Mouse (Mus musculus) heart, adult 2 months (tissue): ENCODE measurements at regions not wholly inside any gene's neighbourhood (a gene's known extent, or its start where the extent isn't known, plus 50 kb on each side); places are given as distances from the start of the nearest gene placed in this dataset.

Source experiments
- CTCF ChIP-seq: fragments of 200-600 bp; IDR thresholded peaks from 2 replicates; pipeline ENCODE4 v1.8.1; 2022; ENCODE audit warnings: antibody characterized with exemption, mild to moderate bottlenecking, moderate library complexity
- EP300 ChIP-seq: fragments of 200-500 bp; IDR thresholded peaks from 2 replicates; pipeline ENCODE4 v1.6.1; 2011; ENCODE audit warnings: low read depth, low read length, control low read depth; ENCODE audit not compliant: insufficient read depth
- POLR2A ChIP-seq: fragments of 200-500 bp; IDR thresholded peaks from 2 replicates; pipeline ENCODE4 v1.6.1; 2011; ENCODE audit warnings: mild to moderate bottlenecking, low read depth, low read length, control low read depth; ENCODE audit not compliant: insufficient read depth

DNA sequence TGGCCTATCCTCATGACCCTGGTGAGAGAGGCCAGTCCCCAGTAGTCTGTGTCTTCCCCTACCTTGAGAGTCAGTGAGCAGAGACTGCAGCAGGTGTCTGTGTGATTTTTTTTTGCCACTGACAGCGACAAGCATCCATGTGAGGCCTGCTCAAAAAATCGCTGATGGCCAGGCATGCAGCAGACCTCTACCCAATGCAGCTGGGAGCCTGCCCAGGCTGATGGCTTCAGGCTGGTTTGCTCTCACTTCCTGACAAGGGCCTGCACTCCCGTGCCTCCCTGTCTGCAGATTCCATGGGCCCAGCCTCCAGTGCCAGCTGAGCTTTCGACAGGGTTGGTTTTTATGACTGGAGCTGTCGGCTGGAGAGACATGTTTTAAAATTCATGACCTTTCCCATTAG lies 437.1 kb downstream of the Cd83 start:
- TF ChIP-seq CTCF (no peak), POLR2A (no peak), EP300 (no peak)
